Mouse (Mus musculus): ENCODE measurements at regions not wholly inside any gene's neighbourhood (a gene's known extent, or its start where the extent isn't known, plus 50 kb on each side); places are given as distances from the start of the nearest gene placed in this dataset.

DNA sequence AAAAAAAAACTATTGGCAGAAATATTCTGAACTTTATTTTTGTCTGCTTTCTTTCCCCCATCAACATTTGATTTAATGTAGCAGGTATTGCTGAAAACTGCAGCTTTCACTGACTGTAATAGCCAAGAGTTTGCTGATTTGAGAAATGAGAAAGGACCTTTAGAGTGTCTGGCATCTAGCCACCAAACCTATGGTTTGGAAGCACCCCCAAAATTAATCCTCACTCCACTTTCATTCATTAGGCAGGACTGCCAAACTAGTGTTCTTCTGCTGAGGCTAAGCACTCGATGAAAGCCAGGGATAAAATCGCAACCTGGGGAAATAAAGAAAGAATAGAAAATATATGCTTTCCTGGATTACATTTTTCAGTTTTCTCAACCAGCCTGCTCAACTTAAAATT, 320.4 kb downstream of the Atp6ap1l start:
- ATAC-seq (replicated peaks; ENCODE audit: poor library complexity): no peak

DNA sequence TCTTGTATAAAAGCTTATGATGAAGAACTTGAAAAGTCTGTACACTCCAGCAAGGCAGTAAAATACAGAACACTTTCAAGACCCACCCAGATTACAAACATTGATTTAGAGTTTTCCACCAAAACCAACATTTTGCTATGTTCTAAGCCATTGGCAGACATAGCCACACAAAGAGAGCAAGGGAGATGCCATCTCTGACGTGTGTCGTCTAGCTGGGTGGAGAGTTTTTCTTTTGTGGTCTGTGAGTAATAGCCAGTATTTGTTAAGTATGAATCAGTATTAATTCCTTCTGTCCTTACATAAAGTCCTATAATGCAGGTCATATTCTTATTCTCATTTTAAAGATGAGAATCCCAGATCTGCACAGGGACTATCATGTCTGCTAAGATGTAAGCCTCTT, 329.8 kb downstream of the Atp6ap1l start:
- no peak for ATAC-seq (replicated peaks; ENCODE audit: poor library complexity)

DNA sequence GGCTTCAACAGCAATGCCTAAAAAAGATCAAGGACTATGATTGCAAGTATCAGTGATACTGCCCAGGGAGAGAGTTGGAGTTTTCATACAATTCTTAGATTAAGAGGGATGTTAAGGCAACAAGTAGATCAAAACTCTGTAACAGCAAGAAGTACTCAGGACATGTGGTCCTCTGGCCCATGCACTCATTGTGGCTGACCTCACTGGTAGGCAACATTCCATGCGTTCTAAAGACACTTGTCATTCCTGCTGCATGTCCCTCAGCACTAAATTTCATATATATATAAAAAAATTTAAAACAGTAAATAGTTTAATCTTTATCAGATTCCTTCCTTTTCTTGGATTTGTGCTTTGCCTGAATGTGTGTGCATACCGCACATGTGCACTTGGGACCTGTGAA, 332.6 kb downstream of the Atp6ap1l start:
- no peak for ATAC-seq (replicated peaks; ENCODE audit: poor library complexity)

DNA sequence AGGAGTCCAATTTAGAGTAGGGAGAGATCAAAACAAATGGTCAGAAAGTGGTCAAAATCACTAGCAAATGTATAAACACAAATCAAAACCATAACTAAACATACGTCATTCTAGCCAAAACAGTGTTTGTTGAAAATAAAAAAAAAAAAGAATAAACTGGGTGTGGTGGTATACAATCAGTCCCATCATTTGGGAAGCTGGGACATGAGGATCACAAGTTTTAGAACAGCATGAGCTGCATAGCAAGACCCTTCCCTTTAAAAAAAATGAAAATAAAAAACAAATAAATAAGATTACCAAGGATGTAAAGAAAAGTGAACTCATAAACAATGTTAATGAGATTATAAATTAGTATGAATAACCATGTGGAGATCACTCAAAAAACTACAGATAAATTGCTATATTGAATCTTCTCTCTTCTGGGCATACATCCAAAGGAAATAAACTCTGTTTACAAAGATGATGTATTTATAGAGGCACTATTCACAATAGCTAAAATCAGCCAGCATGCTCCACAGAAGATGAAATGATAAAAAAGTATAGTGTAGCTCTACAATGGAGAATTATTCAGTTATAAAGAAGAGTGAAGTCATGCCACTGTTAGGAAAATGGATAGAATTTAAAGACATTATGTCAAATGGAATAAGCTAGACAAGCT, 341.8 kb downstream of the Atp6ap1l start:
- no peak for ATAC-seq (replicated peaks; ENCODE audit: poor library complexity)

DNA sequence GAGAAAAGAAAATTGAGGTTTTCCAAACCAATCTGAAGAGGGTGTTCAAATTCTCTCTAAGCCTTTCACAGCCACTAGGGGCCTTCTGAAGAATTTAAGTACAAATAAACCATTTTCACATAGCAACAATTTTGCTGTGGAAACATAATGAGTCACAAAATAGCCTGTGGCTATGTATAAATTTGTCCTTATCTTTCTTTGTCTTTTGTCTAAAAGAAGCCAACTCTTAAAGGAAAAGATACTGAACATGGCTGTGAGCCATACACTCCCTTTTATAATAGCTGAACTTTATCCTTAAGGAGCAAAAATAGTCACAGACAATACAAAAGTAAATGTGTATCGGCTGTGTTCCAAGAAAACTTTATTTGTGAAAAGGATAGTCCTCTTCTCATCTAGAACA, 345.1 kb downstream of the Atp6ap1l start:
- ATAC-seq (replicated peaks; ENCODE audit: poor library complexity): no peak

DNA sequence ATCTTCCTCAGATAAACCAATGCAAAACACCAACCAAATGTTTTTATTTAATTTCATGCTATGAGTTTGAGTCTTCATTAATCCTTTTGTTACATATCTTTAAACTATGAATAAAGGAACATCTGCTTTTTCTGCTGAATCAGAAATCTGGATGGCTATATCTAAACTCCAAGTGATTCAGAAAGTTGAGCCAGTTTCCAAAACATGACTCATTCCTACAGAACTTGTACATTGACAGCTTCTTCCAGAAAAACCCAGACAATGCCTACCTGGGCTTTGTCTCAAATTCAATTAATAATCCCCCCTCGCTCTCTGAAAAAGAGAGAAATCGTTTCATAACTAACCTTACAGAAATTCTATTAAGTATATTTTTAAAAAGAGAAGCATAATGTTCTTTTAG, 345.7 kb downstream of the Atp6ap1l start:
- no peak for ATAC-seq (replicated peaks; ENCODE audit: poor library complexity)

DNA sequence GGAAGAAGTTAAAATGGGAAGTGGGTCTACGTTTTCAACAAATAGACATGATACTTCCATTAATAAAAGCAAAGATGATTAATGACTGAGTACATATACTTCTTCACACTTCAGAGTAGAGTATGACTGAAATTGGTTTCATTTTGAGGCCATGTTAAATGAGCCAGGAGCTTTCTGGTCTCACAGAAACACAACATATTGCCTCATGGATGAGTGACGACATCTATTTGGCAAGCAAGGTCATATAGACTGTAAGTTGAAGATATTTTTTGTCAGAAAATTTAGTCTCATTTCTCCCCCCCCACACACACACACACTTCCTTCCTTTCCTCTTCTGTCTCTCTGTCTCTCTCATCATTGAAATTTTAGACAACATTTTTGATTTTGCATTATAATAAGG, 354.0 kb downstream of the Atp6ap1l start:
- ATAC-seq (replicated peaks; ENCODE audit: poor library complexity): no peak

DNA sequence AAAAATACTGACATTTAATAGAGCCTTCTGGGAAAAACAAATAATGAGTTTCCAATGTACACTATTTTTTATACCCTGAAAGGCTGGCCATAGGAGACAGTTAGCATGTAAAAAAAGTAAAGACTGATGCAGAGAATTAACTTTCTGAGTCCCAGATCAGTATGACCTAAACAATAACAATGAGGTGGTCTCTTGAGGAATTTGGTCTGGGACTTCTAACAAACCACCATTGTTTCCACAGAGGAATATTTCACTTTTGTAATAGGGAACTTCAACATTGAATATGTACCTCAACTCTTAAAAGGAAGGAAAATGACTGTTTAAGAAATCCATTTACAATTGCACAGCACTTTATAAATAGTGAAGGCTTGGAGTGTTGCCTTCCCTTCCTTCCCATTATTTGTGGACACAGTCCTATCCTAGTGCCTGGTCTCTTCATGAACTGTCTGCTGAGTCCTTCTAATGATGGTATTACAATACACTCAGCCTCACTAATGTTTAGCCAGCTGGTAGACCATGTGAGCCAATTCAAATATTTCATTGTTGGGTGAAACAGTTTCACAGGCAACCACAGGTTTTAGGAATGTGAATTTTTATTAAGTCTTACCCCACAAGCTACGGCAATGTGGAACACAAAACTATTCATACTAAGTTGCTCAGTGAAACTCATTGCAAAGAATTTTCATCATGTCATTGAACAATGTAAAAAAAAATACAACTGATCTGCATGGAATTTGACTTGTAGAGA, 358.7 kb downstream of the Atp6ap1l start:
- ATAC-seq (replicated peaks; ENCODE audit: poor library complexity): no peak

DNA sequence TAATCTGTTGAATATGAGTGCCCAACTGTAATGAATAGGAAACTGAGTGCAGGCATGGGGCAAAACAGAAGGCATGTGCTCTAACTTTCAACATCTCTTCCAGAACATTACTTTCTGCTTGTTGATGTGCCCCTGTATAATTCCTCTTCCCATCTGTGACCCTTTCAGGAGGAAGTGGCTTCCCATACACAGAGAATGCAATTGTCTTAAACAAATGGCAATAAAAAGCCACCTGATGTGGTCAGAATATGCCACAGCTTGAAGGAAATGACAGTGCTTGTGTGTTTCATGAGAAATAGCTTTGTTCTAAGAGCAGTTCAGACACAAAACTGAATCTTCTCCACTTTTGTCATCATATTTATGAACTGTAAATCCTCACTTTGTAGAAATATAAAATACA, 359.3 kb downstream of the Atp6ap1l start:
- peak; percentile 63 for ATAC-seq (replicated peaks; ENCODE audit: poor library complexity)

DNA sequence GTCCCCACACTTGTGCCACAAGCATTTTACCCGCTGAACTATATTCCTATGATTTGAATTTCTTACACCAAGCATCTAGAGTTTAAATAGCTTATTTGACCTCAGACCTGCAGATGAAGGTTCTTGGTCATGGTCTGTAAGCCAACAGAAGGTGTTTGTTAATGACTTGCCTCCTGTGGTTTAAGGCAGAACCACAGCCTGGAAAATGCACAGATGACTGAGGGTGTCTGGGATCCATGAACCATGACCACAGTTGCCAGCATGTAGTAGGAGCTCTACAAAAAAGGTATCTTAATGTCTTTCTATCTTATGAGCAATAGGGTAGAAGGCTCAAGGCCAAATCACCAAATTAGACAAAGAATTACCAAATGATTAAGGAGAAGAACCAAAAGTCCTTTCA, 367.6 kb downstream of the Atp6ap1l start:
- no peak for ATAC-seq (replicated peaks; ENCODE audit: poor library complexity)

DNA sequence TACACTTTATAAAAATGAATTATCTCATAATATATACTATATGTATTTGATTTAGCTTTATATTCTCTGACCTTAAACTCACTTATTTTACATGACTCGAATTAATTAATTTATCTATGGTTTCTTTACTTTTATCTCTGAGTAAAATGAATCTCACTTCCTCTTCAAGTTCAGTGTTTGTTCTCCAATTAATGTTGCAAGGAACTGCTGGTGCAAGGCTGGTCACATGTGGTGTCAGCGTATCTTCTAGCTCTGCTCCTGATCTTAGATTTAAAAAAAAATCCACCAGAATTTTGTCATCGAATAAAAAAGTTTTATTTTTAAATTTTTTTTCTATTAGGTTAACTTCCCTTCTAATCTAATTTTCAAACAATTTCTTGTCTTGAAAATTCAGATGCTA, 378.2 kb downstream of the Atp6ap1l start:
- peak; percentile 90 for ATAC-seq (replicated peaks; ENCODE audit: poor library complexity)

DNA sequence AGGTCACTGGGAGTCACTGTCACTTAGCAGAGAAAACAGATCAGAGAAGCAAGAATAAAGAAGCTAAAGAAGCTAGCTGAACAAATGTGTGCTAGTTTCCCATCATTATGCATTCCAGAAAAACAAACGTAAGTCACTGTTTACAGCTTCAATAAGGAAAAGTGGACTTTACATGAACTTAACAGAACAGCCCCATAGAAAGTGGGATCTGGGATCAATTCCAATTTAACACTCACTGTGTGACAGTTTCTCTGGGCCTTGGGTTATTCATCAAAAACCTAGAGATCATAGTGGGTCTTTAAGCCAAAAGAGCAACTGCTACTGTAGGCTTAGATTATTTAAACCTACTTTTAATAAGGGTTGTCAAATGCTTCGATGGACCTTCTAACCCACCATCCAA, 379.4 kb downstream of the Atp6ap1l start:
- ATAC-seq (replicated peaks; ENCODE audit: poor library complexity): no peak

DNA sequence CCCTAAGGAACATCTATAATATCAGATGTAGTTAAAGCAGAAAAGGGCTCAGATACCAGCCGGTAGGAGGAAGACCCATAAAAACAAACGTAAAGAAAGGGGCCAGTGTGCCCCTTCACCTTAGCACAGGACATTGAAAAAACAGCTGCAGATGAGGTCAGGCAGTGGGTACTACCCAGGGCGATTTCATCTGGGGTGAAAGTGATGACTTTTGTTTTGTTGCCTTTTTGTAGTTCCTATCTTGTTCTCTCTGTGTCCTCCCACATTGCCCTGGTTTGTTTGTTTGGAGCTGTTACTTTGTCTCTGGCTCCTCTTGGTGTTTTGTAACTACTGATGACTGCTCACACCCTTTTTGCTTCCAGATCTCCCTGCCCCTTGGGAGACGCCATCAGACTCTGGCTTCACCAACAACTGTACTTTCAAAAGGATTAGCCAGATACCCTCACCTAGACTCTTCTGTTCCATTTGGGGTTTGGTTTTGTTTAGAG, 383.4 kb downstream of the Atp6ap1l start:
- ATAC-seq (replicated peaks; ENCODE audit: poor library complexity): no peak

DNA sequence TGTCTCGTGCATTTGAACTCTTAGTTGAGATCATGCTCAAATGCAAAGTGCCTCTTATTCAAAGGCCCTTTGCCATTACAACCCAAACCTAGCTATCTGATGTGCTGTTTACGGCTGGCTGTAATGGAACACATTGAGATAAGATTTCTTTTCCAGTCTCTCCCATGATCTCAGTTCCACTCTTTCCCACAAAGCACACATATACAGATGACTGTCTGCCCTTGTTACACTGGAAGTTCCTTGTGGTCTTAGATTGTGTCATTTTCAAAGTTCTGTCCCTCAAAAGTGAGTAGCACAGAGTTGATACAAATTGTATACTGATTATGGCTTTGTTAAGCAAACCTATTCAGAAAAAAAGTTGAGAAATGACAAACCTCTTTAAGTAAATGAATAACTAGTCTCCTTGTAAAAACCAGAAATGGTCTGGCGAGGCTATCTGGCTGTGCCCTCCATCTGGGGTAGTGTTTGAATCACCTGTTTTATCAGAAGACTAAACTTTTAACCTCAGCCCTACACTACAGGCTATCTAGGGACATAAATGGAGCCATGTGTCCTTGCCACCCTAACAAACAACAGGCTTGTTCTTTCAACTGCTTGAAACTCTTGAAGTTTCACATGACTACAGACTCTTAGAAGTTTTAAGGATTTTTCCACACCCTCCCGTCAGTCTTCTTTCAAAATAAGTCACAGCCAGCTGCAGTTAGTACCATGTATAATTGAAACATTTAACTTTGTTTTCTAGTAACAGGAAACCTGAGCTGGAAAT, 384.0 kb downstream of the Atp6ap1l start:
- no peak for ATAC-seq (replicated peaks; ENCODE audit: poor library complexity)

DNA sequence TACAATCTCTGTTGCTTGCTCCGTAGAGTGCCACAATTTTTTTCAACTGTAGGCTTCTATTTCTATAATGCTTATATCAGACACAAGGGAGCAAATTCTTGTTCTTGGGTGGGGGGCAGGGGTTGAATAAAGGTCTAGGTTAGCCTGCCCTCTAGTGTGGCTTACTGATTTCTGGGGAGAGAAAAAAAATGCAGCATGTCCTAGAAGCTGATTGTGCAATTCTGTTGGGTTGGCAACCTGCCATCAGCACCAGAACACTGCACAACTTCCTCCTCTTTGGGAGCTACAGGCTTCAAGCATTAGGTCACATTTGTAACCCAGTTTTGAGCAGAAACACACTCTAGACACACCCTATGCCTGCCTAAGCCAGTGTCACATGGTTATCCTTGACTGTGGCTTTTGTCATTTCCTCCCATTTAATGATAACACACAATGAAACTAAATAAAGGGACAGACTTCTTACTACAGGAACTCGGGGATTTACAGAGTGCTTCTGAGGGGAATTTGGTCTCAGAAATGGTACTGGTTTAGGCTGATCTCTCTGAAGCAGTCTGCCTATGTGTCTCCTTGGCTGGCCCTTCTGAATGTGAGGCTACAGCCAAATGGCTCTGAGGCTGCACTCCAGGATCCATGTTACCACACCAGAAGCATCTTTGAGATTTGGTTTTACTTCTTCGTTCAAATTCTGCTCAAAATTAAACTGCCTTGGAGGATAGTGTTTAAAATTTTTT, 389.2 kb downstream of the Atp6ap1l start:
- peak; percentile 99 for ATAC-seq (replicated peaks; ENCODE audit: poor library complexity)

DNA sequence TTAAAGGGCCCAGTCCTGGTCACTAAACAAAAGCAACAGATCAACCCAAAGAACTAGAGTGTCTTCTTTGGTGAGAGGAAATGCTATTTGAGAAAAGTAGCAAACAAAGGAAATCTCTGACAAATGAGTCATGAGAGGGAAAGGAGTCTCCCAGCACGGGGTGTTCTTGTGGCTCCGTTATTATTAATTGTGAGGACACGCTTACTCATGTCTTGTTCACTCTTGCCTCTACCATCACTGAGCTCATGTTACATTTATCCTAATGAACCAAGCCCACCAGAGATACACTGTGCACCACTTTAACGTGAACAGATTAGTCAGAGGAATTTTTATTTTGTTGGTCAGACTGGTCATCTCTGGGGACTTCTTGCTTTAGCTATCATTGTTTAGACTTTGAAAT, 391.3 kb downstream of the Atp6ap1l start:
- no peak for ATAC-seq (replicated peaks; ENCODE audit: poor library complexity)

DNA sequence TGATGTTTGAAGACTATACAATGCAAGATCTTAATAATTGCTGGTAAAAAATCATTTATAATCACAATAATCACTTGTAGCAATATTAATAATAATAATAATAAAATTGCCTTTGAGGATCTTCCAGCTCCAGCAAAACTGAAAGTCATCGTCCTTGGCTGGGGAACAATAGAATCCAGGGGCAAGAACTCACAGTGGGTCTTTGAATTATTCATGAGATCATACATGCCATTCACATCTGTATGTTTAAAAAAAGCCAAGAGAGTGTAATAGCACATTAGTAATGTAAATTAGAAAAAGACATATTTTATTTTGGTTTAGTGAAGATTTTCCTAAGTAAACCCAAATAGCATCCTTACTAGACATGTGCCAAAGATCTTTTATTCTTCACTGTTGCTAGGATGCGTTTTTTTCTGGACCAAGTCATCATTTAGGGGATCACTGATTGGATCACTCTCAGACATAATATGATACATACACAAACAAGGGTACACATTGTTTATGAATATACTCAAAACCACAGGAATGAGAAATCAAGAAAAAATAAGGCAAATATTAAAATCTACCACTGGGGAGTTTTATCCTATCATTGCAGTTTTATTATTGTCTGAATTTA, 392.3 kb downstream of the Atp6ap1l start:
- no peak for ATAC-seq (replicated peaks; ENCODE audit: poor library complexity)

DNA sequence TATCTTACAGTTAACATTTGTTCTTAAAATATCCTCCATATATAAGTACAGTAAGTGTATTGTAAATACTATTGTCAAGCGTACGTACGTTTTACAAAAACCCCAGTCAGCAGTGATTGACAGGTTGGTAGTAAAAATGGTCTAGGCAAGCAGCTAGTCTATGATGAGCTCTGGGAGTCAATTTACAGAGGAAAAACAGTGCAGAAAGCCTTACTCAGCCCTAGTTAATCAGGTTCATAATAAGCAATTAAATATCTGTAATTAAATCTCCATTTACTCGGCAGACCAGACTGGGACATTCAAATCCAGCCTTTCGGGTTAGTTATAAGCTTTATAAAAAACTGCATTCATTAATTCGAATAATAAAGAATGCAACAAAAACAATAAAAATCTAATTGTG, 394.7 kb downstream of the Atp6ap1l start:
- no peak for ATAC-seq (replicated peaks; ENCODE audit: poor library complexity)

DNA sequence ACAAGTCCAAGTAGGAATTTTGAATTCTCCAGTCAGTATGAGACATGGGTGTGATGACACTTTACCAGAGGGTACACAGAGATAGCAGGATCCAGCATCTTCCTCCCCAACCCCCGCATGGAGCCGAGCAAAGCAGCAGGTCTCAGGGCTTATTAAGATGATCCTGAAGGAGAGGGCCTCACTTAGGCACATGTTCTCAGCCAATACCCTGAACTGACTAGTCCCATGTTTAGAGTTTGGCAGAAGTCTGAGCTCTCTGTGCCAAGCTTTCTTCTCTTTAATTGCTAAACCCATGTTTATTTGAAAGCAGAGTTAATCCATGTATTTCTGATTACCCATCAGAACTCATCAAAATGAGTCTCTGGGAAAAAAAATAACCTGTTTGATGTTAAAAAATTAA, 402.0 kb downstream of the Atp6ap1l start:
- no peak for ATAC-seq (replicated peaks; ENCODE audit: poor library complexity)

DNA sequence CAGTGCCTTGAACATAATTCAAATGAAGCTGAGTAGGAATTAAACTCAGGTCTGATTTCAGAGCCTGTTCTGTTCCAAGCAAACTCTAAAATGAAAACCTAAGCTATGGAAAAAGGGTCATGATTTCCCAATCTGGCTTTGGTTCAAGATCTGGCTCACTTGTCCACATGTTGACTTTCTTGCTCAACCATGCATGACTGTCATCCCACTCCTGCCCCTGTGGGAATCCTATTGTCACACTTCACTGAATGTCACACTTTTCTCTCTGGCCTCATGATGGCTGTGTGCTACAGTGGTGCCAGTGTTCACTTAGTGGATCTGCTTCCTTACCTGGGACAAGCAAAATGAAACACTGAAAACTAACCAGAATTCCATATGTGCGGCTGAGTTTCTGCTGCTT, 403.0 kb downstream of the Atp6ap1l start:
- ATAC-seq (replicated peaks; ENCODE audit: poor library complexity): no peak

DNA sequence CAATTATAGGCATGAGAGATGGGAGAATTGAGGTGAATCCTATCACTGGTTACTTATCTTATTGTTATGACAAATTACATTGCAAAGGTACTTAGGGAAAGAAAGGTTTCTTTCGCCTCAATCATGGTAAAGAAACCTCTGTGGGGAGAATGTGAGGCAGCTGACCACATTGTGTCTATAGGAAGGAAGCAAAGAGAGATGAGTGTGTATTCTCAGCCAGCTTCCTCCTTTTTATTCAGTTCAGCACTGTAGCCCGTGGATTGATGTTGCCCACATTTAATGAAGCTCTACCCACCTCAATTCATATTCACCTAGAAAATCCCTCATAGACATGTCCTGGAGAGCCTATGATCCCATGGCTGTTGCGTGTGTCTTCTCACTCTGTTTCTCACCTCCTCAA, 406.2 kb downstream of the Atp6ap1l start:
- peak; percentile 78 for ATAC-seq (replicated peaks; ENCODE audit: poor library complexity)

All from megakaryocyte progenitor cell, adult 5-6 weeks (primary cell).